Mouse (Mus musculus) kidney, postnatal 4 days (tissue): Measurements from ENCODE around the gene Fam213b.

ENCODE experiments used
- DNase-seq, 2 experiments: peaks; one replicate each; pipeline ENCODE4 v3.0.0; 2021; ENCODE audit warnings: mixed read lengths in 2 of 2

Gene Fam213b

GRCm38 (mm10) chr4:154898506-154899446 lies at the start of gene Fam213b:
Gene Fam213b (minus strand): TSS chr4:154899135.
- DNase-seq = peak; percentile 85 to 90

- DNase-seq = no peak
Measured at GRCm38 (mm10) chr4:154948066-154948939, 49.4 kb upstream of the Fam213b start.

GRCm38 (mm10) chr4:154946319-154946718 lies 47.4 kb upstream of the Fam213b start:
- DNase-seq = peak; percentile 81 to 88

DNA sequence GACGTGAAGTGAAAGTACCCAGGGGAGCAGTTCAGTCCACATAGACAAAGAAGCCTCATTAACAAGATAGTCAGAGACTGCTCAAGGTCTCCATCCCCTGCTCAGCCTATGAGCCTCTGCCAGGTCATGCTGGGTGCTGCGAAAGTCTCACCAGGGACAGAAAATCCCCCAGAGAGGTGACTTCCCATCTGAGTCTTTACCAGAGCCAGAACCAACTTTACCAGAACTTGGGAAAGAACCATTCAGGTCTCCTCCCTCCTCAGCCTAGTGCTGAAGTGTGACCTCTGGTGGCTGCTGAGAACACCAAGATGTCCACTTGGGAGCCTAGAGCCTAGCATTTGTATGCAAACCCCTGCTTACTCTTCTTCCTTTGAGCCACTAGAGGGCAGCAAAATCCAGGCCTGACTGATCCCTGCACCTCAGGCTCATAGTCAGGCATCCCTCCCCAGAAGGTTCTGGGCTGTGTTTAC lies 45.2 kb upstream of the Fam213b start:
- peak; percentile 73 to 84 for DNase-seq

DNA sequence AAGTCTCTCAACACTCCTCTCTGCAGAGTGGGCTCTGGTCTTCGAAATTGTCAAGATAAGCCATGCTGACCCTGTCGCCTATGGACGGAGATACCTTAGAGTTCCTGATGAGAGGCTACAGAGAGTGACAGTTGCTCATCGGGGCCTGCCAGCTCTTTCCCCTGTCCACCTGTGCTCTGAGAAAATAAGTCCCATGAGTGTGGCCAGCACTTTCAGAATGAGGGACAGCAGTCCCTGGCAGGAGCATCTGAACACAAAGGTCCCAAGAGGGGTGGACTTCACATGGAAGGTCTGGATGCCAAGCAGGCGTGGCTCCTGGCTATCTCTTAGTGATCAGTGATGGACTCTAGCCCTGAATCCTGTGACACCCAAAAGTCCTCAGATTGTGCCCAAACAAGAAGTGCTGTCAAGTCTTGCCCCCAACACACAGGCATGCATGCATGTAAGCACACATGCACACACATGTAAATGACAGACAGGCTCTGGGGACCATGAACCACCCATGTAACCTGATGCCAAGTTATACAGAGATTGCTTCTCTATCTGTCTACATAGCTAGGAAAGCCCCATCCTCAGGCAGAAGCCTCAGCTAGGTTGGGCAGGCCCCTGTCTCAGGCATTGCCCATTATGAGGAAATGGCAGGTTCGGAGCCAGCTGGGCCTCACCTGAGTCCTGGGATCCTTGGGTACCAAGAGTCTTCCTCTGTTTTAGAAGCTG lies 44.5 kb upstream of the Fam213b start:
- no peak for DNase-seq

GRCm38 (mm10) chr4:154942632-154943322 lies 43.8 kb upstream of the Fam213b start:
- DNase-seq = no peak

GRCm38 (mm10) chr4:154941831-154942230 lies 42.9 kb upstream of the Fam213b start:
- DNase-seq = no peak

- no peak for DNase-seq
Measured at GRCm38 (mm10) chr4:154940156-154940555, 41.2 kb upstream of the Fam213b start.

DNA sequence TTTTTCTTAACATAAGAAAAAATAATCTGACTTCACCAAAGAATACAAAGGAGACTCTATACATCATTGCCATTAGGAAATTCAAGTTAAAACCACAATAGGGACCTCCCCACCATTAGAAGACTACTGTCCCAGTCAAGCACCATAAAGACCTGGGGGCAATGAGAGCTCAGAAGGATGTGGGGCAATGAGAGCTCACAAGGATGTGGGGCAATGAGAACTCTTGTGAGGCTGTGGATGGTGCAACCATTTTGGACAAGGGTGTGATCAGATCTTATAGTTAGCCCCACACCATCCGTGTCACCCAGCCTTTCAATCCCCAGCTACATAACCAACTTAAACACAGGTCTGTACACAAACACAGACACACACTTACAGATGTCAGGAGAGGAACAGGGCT lies 38.8 kb upstream of the Fam213b start:
- DNase-seq = no peak

DNA sequence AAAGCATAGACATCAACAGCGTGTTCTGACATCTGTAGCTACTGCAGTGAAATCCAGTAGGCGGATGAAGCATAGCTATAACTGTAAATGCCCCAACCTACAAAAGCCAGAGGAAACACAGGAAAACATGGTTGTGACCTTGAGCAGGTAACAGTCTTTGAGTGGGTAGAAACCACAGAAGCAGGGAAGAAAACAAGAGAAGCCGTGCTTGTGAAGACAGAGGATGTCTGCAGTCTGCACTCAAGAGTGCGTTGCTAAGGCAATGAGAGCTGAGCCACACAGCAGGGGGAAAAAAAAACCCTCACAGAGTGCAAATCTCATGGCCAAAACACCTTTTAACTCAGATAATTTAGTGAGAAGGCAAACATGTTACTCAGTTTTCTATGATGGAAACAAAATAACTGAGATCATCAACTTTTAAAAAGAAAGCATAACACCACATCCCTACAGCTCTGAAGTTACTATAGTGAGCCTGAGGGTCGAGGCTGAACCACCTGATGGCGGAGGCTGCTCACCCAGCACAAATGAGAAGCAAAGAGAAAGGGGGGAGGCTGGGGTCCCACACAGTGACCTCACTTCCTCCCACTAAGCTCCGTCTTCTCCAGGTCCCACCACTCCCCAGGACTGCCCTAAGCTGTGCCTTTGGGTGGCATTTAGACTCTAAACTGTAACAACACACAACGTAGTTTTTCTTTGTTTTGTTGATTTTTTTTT lies 37.8 kb upstream of the Fam213b start:
- DNase-seq = no peak

DNA sequence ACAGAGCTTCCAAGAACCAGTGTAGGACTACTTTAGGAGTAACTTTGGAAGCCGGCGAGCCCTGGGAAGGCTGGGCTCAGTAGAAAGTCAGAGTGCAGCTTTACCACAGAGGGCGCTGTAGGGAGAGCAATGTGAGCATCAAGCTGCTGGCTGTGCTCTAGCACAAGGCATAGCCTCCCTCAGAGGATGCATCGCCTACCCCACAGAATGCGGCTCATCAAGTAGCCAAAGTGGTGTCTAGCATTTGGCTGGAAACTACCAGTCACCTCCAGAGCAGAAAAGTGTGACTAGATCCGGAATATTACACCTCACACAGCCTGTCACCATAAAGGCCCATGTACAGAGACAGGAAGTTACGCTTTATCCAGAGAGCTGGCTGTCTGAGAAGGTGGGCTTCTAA lies 36.9 kb upstream of the Fam213b start:
- DNase-seq = no peak

DNA sequence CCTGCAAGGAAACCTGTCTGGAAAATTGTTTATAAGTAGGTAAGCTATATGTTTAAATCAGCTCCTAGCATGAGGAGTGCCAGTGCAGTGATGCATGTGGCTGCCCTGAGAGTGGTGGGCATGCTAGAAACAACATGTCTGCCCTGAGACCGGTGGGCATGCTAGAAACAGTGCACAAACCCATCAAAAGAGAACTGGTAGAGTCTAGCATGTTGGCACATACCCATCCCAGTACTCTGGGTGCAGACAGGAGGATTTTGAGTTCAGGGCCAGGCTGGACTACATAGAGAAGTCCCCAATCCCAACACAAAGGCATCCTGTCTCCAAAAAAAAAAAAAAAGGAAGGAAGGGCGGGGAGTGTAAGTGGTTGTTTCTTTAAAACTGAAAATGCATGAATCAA lies 35.9 kb upstream of the Fam213b start:
- DNase-seq = no peak

DNA sequence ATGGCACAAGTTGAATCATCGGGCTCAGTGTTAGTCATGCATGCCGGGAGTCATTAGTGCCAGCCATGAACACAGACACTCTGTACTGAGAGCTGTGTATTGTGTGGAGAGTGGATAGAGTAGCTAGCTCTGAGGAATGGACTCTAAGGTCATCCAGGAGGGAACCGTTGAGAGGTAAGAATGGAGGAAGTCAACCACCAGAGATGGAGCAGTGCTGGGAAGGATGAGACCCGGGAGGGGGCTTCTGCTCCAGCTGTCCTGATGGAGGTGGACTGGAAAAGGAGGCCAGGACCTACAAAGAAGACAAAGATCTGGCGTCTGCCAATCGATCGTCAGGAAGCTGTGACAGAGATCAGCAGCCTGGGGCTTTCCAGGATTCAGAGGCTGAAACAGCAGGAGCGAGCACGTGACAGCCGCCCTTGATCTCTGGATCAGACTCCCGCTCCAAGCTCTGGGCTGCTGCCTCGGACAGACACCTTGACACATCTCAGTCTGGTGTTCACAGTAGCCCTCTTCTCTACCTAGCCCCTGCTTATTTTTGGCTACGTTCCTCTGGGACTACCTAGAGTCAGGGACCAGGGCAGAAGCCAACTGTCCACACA lies 34.5 kb upstream of the Fam213b start:
- no peak for DNase-seq

DNA sequence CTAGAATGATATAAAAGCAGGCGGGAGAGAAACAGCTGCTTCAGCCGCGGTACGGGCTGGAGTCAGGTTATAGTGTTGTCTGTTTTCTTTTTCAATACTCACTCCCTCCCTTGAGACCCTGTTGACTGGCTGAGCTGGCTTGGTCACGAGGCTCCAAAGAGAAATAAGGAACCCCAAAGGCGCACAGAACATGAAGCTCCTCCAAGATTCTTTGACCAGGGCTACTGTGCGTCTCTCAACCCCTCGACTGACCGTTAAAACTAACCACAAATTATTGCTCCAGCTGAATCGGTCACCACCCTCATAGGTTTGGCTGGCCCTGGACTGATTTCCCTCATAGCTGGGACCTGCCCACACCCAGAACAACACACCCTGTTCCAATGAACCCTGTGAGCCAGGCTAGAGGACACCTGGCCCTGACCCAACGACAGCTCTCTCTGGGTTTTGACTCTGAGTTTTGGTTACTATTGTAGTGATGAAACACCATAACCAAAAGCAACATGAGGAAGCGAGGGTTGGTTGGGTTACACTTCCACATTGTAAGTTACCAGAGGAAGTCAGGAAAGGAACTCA lies 30.2 kb upstream of the Fam213b start:
- DNase-seq = no peak

GRCm38 (mm10) chr4:154928395-154929087 lies 29.6 kb upstream of the Fam213b start, which contains the start of gene Tnfrsf14:
Gene Tnfrsf14 (minus strand): TSS chr4:154928563.
- DNase-seq = no peak

DNA sequence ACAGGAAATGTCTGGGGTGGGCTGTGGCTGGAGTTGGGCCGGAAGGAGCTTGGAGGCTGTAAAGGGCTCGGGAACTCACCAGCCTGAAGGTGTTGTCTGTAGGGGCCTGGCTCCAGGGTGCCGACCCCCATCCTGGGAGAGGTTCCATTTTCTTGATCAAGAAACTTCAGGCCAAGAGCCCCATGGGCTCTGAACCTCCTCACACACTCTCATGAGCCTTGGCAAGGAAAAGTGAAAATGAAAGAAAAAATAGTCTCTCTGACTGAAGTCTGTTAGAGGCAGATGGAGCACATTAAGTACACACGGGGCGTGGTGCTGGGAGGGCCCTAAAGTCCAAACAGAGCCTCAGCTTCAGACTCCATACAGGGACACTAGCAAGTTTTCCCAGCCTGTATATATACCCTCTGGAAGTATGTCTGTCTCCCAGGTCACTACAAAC lies 29.0 kb upstream of the Fam213b start:
- DNase-seq = peak; percentile 44 to 61

GRCm38 (mm10) chr4:154926969-154927898 lies 28.3 kb upstream of the Fam213b start:
- no peak for DNase-seq

DNA sequence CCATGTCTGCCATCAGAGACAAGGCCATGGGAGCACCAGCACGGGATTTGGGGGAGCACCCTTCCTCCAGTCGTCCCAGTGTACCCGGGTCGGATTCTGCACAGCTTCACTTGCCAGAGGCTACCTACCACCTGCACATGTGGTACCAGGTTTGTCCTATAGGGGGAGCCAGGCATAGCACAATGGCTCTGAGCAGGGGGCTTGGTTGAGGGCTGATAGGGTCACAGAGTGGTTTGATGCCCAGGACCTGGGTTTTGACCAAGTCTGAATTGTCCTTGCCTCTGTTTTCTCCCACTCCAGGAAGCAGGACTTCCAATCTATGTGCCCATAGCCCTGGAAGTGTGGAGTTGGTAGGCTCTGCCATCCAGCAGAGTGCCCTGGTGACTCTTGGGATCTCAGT lies 26.5 kb upstream of the Fam213b start:
- no peak for DNase-seq

DNA sequence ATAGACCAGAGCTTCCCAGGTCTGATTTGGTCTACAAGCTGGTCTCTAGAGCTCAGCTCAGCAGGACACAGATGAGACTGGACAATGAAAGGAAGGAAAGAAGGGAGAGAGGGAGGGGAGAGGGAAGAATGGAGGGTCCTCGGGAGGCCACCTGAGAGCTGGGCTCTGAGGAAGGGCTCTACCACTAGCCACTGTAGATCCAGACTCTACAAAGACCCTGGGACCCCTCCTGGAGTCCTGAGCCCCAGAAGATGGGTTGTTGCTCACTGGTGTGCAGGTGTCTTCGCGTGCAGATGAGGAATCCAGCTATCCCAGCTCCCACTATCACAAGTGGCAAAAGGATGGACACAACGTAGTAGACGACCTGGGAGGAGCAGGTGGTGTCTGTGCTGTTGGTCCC lies 24.0 kb upstream of the Fam213b start:
- no peak for DNase-seq
